In the genomic region with DNA sequence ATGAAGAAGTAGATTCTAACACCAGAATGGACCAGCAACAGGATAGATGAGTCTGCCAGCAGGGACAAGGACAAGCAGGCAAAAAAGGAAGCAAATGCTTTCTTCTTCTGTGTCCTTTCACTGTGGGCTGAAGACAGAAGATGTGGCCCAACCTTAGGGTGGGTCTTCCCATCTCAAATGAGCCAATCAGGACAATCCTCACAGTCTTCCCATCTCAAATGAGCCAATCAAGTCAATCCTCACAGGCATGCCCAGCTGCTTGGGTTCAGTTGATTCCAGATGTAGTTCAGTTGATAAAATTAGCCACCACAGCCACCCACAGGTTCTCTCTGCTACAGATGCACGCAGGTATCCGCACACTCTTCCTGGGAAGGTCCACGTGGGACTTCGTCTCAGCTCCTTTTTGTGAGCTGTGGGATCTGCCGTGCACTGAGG, we compare ENCODE assay signal across 23 mouse cellular contexts. TPM values are rescaled to one million over a fixed set of nuclear protein-coding genes. Genes with fewer than 3 reads are reported as not detected.
DNase-seq lines count a peak whose midpoint lies in the region; ATAC-seq lines count a peak whose summit lies in the region.
"Had no signal": no experiment of that assay in that cellular context is flagged by ENCODE, and none has a peak within 500 bp of the region (broad histone marks: within the 10 kb centered on the region; RNA-seq: fewer than 3 reads in every experiment).

No protein-coding gene starts in this region.

- H3K4me1 ChIP-seq in midbrain, embryonic 11.5 days (ENCODE audit: control insufficient read depth, insufficient read depth, low read length): no peaks in the 10 kb centered on the region
- H3K4me1 ChIP-seq in midbrain, embryonic 16.5 days (ENCODE audit: control insufficient read depth, insufficient read depth, low read length): no peaks in the 10 kb centered on the region
- H3K4me1 ChIP-seq: embryonic facial prominence, embryonic 13.5 days; hindbrain, embryonic 15.5 days; limb, embryonic 13.5 days; neural tube, embryonic 12.5 days; stomach, embryonic 15.5 days had no signal

- no peak overlapping the region for H3K4me3 ChIP-seq in midbrain, embryonic 11.5 days (ENCODE audit: low read depth, low read length)
- no peak overlapping the region for H3K4me3 ChIP-seq in midbrain, embryonic 16.5 days (ENCODE audit: low read depth, low read length)
- H3K4me3 ChIP-seq: embryonic facial prominence, embryonic 13.5 days; forebrain, embryonic 10.5 days; hindbrain, embryonic 15.5 days; left cerebral cortex, adult 2 months; limb, embryonic 13.5 days; neural tube, embryonic 12.5 days; stomach, embryonic 15.5 days had no signal

- no peak overlapping the region for H3K4me2 ChIP-seq in midbrain, embryonic 11.5 days
- H3K4me2 ChIP-seq in midbrain, embryonic 16.5 days (ENCODE audit: low read length): no peak overlapping the region
- H3K4me2 ChIP-seq: embryonic facial prominence, embryonic 13.5 days; hindbrain, embryonic 15.5 days; limb, embryonic 13.5 days; neural tube, embryonic 12.5 days; stomach, embryonic 15.5 days had no signal

- no peak overlapping the region for H3K9ac ChIP-seq in midbrain, embryonic 11.5 days (ENCODE audit: low read length)
- H3K9ac ChIP-seq in midbrain, embryonic 16.5 days (ENCODE audit: low read depth, low read length): no peak overlapping the region
- H3K9ac ChIP-seq: embryonic facial prominence, embryonic 13.5 days; hindbrain, embryonic 15.5 days; limb, embryonic 13.5 days; neural tube, embryonic 12.5 days; stomach, embryonic 15.5 days had no signal

- H3K36me3 ChIP-seq in midbrain, embryonic 11.5 days (ENCODE audit: control insufficient read depth, insufficient read depth, low read length): no peaks in the 10 kb centered on the region
- H3K36me3 ChIP-seq in midbrain, embryonic 16.5 days (ENCODE audit: control insufficient read depth, insufficient read depth, low read length): no peaks in the 10 kb centered on the region
- H3K36me3 ChIP-seq: embryonic facial prominence, embryonic 13.5 days; forebrain, embryonic 10.5 days; hindbrain, embryonic 15.5 days; limb, embryonic 13.5 days; neural tube, embryonic 12.5 days; stomach, embryonic 15.5 days had no signal

- no peak overlapping the region for H3K27ac ChIP-seq in midbrain, embryonic 11.5 days (ENCODE audit: low read depth, low read length)
- H3K27ac ChIP-seq in midbrain, embryonic 16.5 days (ENCODE audit: low read length): no peak overlapping the region
- H3K27ac ChIP-seq: embryonic facial prominence, embryonic 13.5 days; forebrain, embryonic 10.5 days; hindbrain, embryonic 15.5 days; left cerebral cortex, adult 2 months; limb, embryonic 13.5 days; neural tube, embryonic 12.5 days; stomach, embryonic 15.5 days had no signal

- H3K9me3 ChIP-seq in midbrain, embryonic 11.5 days (ENCODE audit: control insufficient read depth, low read length): no peaks in the 10 kb centered on the region
- no peaks in the 10 kb centered on the region for H3K9me3 ChIP-seq in midbrain, embryonic 16.5 days (replicated peaks; ENCODE audit: control insufficient read depth, low read length, poor library complexity, severe bottlenecking)
- H3K9me3 ChIP-seq: embryonic facial prominence, embryonic 13.5 days; forebrain, embryonic 10.5 days; hindbrain, embryonic 15.5 days; limb, embryonic 13.5 days; neural tube, embryonic 12.5 days; stomach, embryonic 15.5 days had no signal

- WGBS in midbrain, embryonic 11.5 days: 90% methylated on average over 5 of the region's 5 CpGs
- 92% methylated on average over 5 of the region's 5 CpGs for WGBS in midbrain, embryonic 16.5 days

- DNase-seq in midbrain, embryonic 11.5 days (ENCODE audit: low spot score, missing footprints): peak; percentile 44
- peak; percentile 20 to 47 for DNase-seq in thymus, adult 18-20 months
- no peak for DNase-seq in frontal cortex, postnatal 25 days (ENCODE audit: low spot score in 2 of 2)
- DNase-seq in adrenal gland, adult 8-10 months: no peak
- no peak for DNase-seq in testis, postnatal 10 days (ENCODE audit: low spot score)
- DNase-seq in spleen, postnatal 36 days (ENCODE audit: low spot score in 2 of 2): no peak
- DNase-seq: adrenal gland, adult 2 months; cerebellum, postnatal 14 days; heart, adult 18-20 months; kidney, adult 8-10 months; lung, postnatal 14 days; midbrain, embryonic 14.5 days had no signal

- no peak for ATAC-seq in midbrain, embryonic 11.5 days (ENCODE audit: low FRiP score)
- no peak for ATAC-seq in midbrain, embryonic 16.5 days
- ATAC-seq in granulocyte monocyte progenitor cell, adult 5-6 weeks (replicated peaks; ENCODE audit: poor library complexity, severe bottlenecking): peak; percentile 68
- ATAC-seq: Patski had no signal

- H3K27me3 ChIP-seq in midbrain, embryonic 11.5 days (ENCODE audit: control insufficient read depth, insufficient read depth, low read length): no peaks in the 10 kb centered on the region
- H3K27me3 ChIP-seq in midbrain, embryonic 16.5 days (ENCODE audit: control insufficient read depth, insufficient read depth, low read depth, low read length): no peaks in the 10 kb centered on the region
- H3K27me3 ChIP-seq: hindbrain, embryonic 15.5 days; neural tube, embryonic 12.5 days; Patski; stomach, embryonic 15.5 days had no signal

RNA-seq across cellular contexts. Expression of a gene that starts 6.9 kb away (rescaled TPM):
- 26.6 and 26.7 TPM in 2 replicates for polyA plus RNA-seq in midbrain, embryonic 11.5 days (2014; fragmentation: Nextera tagmentation; extraction: Ambion mirVana)
- polyA plus RNA-seq in midbrain, embryonic 16.5 days (2015; fragmentation: Nextera tagmentation; extraction: Ambion mirVana): 20.3 and 20.7 TPM in 2 replicates
- 19.7 and 25.8 TPM in 2 replicates for total RNA-seq in granulocyte monocyte progenitor cell, adult 5-6 weeks (2014; fragmentation: Nextera tagmentation)
- total RNA-seq in granulocyte monocyte progenitor cell, adult 5-6 weeks (2017): 24.0 and 25.5 TPM in 2 replicates
- 10 to 100 TPM; 38.3 to 40.6 (median 40.1) TPM for total RNA-seq in adrenal gland, adult 8-10 months (2022)

RNA-seq across cellular contexts. Expression of a gene that starts 9.6 kb away (rescaled TPM):
- polyA plus RNA-seq in midbrain, embryonic 11.5 days (2014; fragmentation: Nextera tagmentation; extraction: Ambion mirVana): not detected in 2 replicates
- polyA plus RNA-seq in midbrain, embryonic 16.5 days (2015; fragmentation: Nextera tagmentation; extraction: Ambion mirVana): not detected in 2 replicates
- total RNA-seq in granulocyte monocyte progenitor cell, adult 5-6 weeks (2014; fragmentation: Nextera tagmentation): not detected in 2 replicates
- total RNA-seq in granulocyte monocyte progenitor cell, adult 5-6 weeks (2017): not detected in 2 replicates
- total RNA-seq in adrenal gland, adult 8-10 months (2022): 1 to 10 TPM; 2.3 to 6.0 (median 2.7) TPM
- polyA plus RNA-seq: C2C12; midbrain, embryonic 14.5 days; Patski had no signal

Comparison
In these comparisons a context has a peak if more than half of its experiments do, and no peak if none do; other contexts are left out.
1. DNase-seq: peak in midbrain, embryonic 11.5 days (single experiment) and thymus, adult 18-20 months (2 of 2); none in frontal cortex, postnatal 25 days (0 of 2), adrenal gland, adult 8-10 months (single experiment), testis, postnatal 10 days (single experiment) and spleen, postnatal 36 days (0 of 2).